Mouse (Mus musculus): Measurements from ENCODE around the gene Fbxo24. TPM values are rescaled to one million over a fixed set of nuclear protein-coding genes. Genes with fewer than 3 reads are reported as not detected.

Fbxo24 gene
- polyA plus RNA-seq, 1 experiment from 2014 or later, result 0.11 TPM

- WGBS, result 13% methylated on average over 9 of the region's 9 CpGs
- 0 out of 2 replicates have a peak overlapping the region, but pooled peaks have one; percentile 23 for H3K9ac ChIP-seq (ENCODE audit: low read length)
- peak overlapping the region; percentile 90 for H3K27ac ChIP-seq (replicated peaks)
- 0 out of 2 replicates have a peak, but pooled peaks cover 2% of the 10 kb centered on the region for H3K36me3 ChIP-seq (ENCODE audit: control insufficient read depth, insufficient read depth, low read length)
- H3K27me3 ChIP-seq (ENCODE audit: control insufficient read depth, insufficient read depth, low read length), result no peaks in the 10 kb centered on the region
- H3K4me1 ChIP-seq (replicated peaks; ENCODE audit: control insufficient read depth, insufficient read depth), result peaks cover 6% of the 10 kb centered on the region; the same call in 1 of the 2 replicates
- H3K4me3 ChIP-seq (ENCODE audit: low read depth, low read length), result no peak overlapping the region
- TF ChIP-seq CTCF (IDR thresholded peaks at IDR 0.05; ENCODE audit: low read depth) (peak; percentile 1; the same call in 1 of the 2 replicates), EP300 (optimal IDR thresholded peaks at IDR 0.05) (no peak)
- H3K9me3 ChIP-seq (ENCODE audit: control insufficient read depth, low read length), result no peaks in the 10 kb centered on the region
- H3K4me2 ChIP-seq (replicated peaks; ENCODE audit: low read depth), result peak overlapping the region; percentile 18; the same call in 1 of the 2 replicates
- ATAC-seq (ENCODE audit: low FRiP score, low TSS enrichment) (peak; percentile 90), DNase-seq (ENCODE audit: low spot score) (peak; percentile 70)
Measured at GRCm38 (mm10) chr5:137671443-137672240, 42.8 kb upstream of the Fbxo24 start.

GRCm38 (mm10) chr5:137670240-137670639, 41.4 kb upstream of the Fbxo24 start:
- H3K4me3 ChIP-seq (ENCODE audit: low read depth, low read length), result no peak overlapping the region
- H3K36me3 ChIP-seq (ENCODE audit: control insufficient read depth, insufficient read depth, low read length), result 0 out of 2 replicates have a peak, but pooled peaks cover 6% of the 10 kb centered on the region
- H3K27me3 ChIP-seq (ENCODE audit: control insufficient read depth, insufficient read depth, low read length), result no peaks in the 10 kb centered on the region
- H3K4me2 ChIP-seq (replicated peaks; ENCODE audit: low read depth), result no peak overlapping the region
- ATAC-seq (ENCODE audit: low FRiP score, low TSS enrichment) (no peak), DNase-seq (ENCODE audit: low spot score) (no peak)
- TF ChIP-seq EP300 (optimal IDR thresholded peaks at IDR 0.05) (no peak), CTCF (IDR thresholded peaks at IDR 0.05; ENCODE audit: low read depth) (peak; percentile 68)
- peaks cover 6% of the 10 kb centered on the region; the same call in 1 of the 2 replicates for H3K4me1 ChIP-seq (replicated peaks; ENCODE audit: control insufficient read depth, insufficient read depth)
- 98% methylated on average over 1 of the region's 1 CpGs for WGBS
- no peak overlapping the region for H3K27ac ChIP-seq (replicated peaks)
- no peak overlapping the region for H3K9ac ChIP-seq (ENCODE audit: low read length)
- no peaks in the 10 kb centered on the region for H3K9me3 ChIP-seq (ENCODE audit: control insufficient read depth, low read length)

GRCm38 (mm10) chr5:137668971-137669370, 40.2 kb upstream of the Fbxo24 start:
- Histone ChIP-seq H3K4me1 (replicated peaks; ENCODE audit: control insufficient read depth, insufficient read depth) (peaks cover 6% of the 10 kb centered on the region; the same call in 1 of the 2 replicates), H3K36me3 (ENCODE audit: control insufficient read depth, insufficient read depth, low read length) (0 out of 2 replicates have a peak, but pooled peaks cover 6% of the 10 kb centered on the region), H3K4me3 (ENCODE audit: low read depth, low read length) (no peak overlapping the region), H3K27me3 (ENCODE audit: control insufficient read depth, insufficient read depth, low read length) (no peaks in the 10 kb centered on the region), H3K9ac (ENCODE audit: low read length) (no peak overlapping the region), H3K27ac (replicated peaks) (peak overlapping the region; percentile 40), H3K4me2 (replicated peaks; ENCODE audit: low read depth) (0 out of 2 replicates have a peak overlapping the region, but pooled peaks have one; percentile 17), H3K9me3 (ENCODE audit: control insufficient read depth, low read length) (no peaks in the 10 kb centered on the region)
- 49% methylated on average over 10 of the region's 10 CpGs for WGBS
- ATAC-seq (ENCODE audit: low FRiP score, low TSS enrichment) (no peak), DNase-seq (ENCODE audit: low spot score) (no peak)
- TF ChIP-seq CTCF (IDR thresholded peaks at IDR 0.05; ENCODE audit: low read depth) (peak; percentile 19; the same call in 1 of the 2 replicates), EP300 (optimal IDR thresholded peaks at IDR 0.05) (no peak)

- H3K9ac ChIP-seq (ENCODE audit: low read length), result no peak overlapping the region
- H3K4me1 ChIP-seq (replicated peaks; ENCODE audit: control insufficient read depth, insufficient read depth), result no peaks in the 10 kb centered on the region
- H3K4me2 ChIP-seq (replicated peaks; ENCODE audit: low read depth), result no peak overlapping the region
- no peaks in the 10 kb centered on the region for H3K9me3 ChIP-seq (ENCODE audit: control insufficient read depth, low read length)
- ATAC-seq (ENCODE audit: low FRiP score, low TSS enrichment) (no peak), DNase-seq (ENCODE audit: low spot score) (no peak)
- H3K27me3 ChIP-seq (ENCODE audit: control insufficient read depth, insufficient read depth, low read length), result no peaks in the 10 kb centered on the region
- no peak overlapping the region for H3K27ac ChIP-seq (replicated peaks)
- WGBS, result 77% methylated on average over 9 of the region's 9 CpGs
- TF ChIP-seq EP300 (optimal IDR thresholded peaks at IDR 0.05) (no peak), CTCF (IDR thresholded peaks at IDR 0.05; ENCODE audit: low read depth) (no peak)
- no peak overlapping the region for H3K4me3 ChIP-seq (ENCODE audit: low read depth, low read length)
- H3K36me3 ChIP-seq (ENCODE audit: control insufficient read depth, insufficient read depth, low read length), result 0 out of 2 replicates have a peak, but pooled peaks cover 6% of the 10 kb centered on the region
Measured at GRCm38 (mm10) chr5:137663057-137663456, 34.3 kb upstream of the Fbxo24 start.

- no peaks in the 10 kb centered on the region for H3K36me3 ChIP-seq (ENCODE audit: control insufficient read depth, insufficient read depth, low read length)
- H3K9ac ChIP-seq (ENCODE audit: low read length), result no peak overlapping the region
- ATAC-seq (ENCODE audit: low FRiP score, low TSS enrichment) (peak; percentile 41; the same call in 1 of the 2 replicates), DNase-seq (ENCODE audit: low spot score) (peak; percentile 47)
- no peaks in the 10 kb centered on the region for H3K4me1 ChIP-seq (replicated peaks; ENCODE audit: control insufficient read depth, insufficient read depth)
- no peak overlapping the region for H3K4me2 ChIP-seq (replicated peaks; ENCODE audit: low read depth)
- H3K27me3 ChIP-seq (ENCODE audit: control insufficient read depth, insufficient read depth, low read length), result no peaks in the 10 kb centered on the region
- no peak for TF ChIP-seq EP300 (optimal IDR thresholded peaks at IDR 0.05)
- TF ChIP-seq CTCF (IDR thresholded peaks at IDR 0.05; ENCODE audit: low read depth), result no peak
- H3K4me3 ChIP-seq (ENCODE audit: low read depth, low read length), result no peak overlapping the region
- H3K27ac ChIP-seq (replicated peaks), result peak overlapping the region; percentile 56; the same call in 1 of the 2 replicates
- WGBS, result 74% methylated on average over 6 of the region's 6 CpGs
- no peaks in the 10 kb centered on the region for H3K9me3 ChIP-seq (ENCODE audit: control insufficient read depth, low read length)
Measured at GRCm38 (mm10) chr5:137660064-137660688, 31.4 kb upstream of the Fbxo24 start.

Measured in stomach, postnatal 0 days (tissue).